Mouse (Mus musculus) hindbrain, embryonic 11.5 days (tissue): ENCODE results near the gene Gjd2. TPM values are rescaled to one million over a fixed set of nuclear protein-coding genes. Genes with fewer than 3 reads are reported as not detected.
A peak's percentile ranks its signal among the peaks of the same experiment; 100 is the strongest.

Experiments
- ATAC-seq: fragments of 200-750 bp; cut with Nextera tagmentation; 2 replicates; pipeline ENCODE4 v1.8.0; 2017; ENCODE audit warnings: mild to moderate bottlenecking, moderate TSS enrichment, moderate library complexity; ENCODE audit not compliant: low FRiP score
- DNase-seq: peaks from one replicate; pipeline ENCODE4 v3.0.0-alpha.2; 2015; ENCODE audit warnings: low spot score
- H3K27ac ChIP-seq: fragments of 300-500 bp; sonication (generic); 2 replicates; pipeline ENCODE4 v1.5.1; 2014; ENCODE audit warnings: mild to moderate bottlenecking, low read depth, low read length
- H3K27me3 ChIP-seq: fragments of 300-500 bp; sonication (generic); 2 replicates; pipeline ENCODE4 v1.6.1; 2014; ENCODE audit warnings: mild to moderate bottlenecking, low read length, moderate library complexity, mixed read lengths; ENCODE audit not compliant: control insufficient read depth, insufficient read depth
- H3K36me3 ChIP-seq: fragments of 300-500 bp; sonication (generic); 2 replicates; pipeline ENCODE4 v1.6.1; 2014; ENCODE audit warnings: mild to moderate bottlenecking, low read length, moderate library complexity, mixed read lengths; ENCODE audit not compliant: control insufficient read depth, insufficient read depth
- H3K4me1 ChIP-seq: fragments of 300-500 bp; sonication (generic); replicated peaks from 2 replicates; pipeline ENCODE4 v1.6.1; 2014; ENCODE audit warnings: low read length, mixed read lengths; ENCODE audit not compliant: control insufficient read depth, insufficient read depth
- H3K4me2 ChIP-seq: fragments of 300-500 bp; sonication (generic); replicated peaks from 2 replicates; pipeline ENCODE4 v1.6.1; 2014; ENCODE audit warnings: mild to moderate bottlenecking, low read depth, low read length
- H3K4me3 ChIP-seq: fragments of 300-500 bp; sonication (generic); 2 replicates; pipeline ENCODE4 v1.5.1; 2014; ENCODE audit warnings: low read depth, low read length
- H3K9ac ChIP-seq: fragments of 300-500 bp; sonication (generic); 2 replicates; pipeline ENCODE4 v1.6.1; 2014; ENCODE audit warnings: low read depth, low read length
- H3K9me3 ChIP-seq: fragments of 300-500 bp; sonication (generic); 2 replicates; pipeline ENCODE4 v1.6.1; 2016; ENCODE audit warnings: low read length; ENCODE audit not compliant: control insufficient read depth
- WGBS: fragments of 180-500 bp; shearing (Covaris S2); extraction: QIAGEN DNeasy Blood & Tissue Kit; methylation state at CpG from one replicate; pipeline ENCODE4 v1.1.7; 2014; 5-methylcytosine and 5-hydroxymethylcytosine counted together
- polyA plus RNA-seq: library from polyadenylated mRNA; unstranded; fragments of >200 nt; fragmentation: Nextera tagmentation; extraction: Ambion mirVana; gene quantifications from 2 replicates; pipeline ENCODE4 v1.2.1, GENCODE M21; 2014

The Gjd2 gene
- polyA plus RNA-seq, 1 experiment from 2014 or later, result 0.59 TPM

DNA sequence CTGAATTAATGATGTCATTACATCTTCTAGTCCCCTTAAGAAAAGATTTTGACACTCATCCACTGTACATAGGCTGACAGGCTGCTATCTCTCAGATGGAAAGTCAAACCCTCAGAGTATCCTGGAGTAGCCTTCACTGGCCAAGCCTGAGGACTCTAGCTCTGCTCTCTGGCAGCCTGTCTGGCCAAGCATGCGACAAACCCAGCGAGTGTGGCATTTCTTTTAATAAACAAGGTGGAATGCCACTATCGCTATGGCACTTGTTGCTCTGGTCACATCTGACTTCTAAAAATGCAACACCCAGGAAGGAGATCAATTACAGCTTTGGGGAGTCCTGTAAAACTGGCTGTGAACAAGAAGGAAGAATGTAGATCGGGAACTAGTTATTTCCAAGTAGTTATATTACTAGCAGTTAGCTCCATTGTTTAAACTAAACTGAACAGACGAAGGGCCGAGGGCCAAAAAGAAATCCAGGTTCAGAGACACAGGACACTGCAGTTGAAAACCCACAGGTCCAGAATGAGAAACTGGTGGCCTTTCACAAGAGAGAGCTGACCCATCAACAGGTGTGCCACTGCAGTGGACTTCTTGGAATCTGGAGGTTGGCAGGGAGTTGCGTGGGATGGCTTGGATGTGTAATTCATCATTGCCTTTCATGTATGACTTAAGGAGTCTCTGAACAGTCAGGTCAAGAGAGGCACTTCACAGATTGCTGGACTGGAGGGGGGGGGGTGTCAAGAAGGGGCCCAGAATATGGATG, 37.9 kb upstream of the Gjd2 start:
- Histone ChIP-seq H3K4me1 (no peaks in the 10 kb centered on the region), H3K9me3 (no peaks in the 10 kb centered on the region), H3K27ac (no peak overlapping the region), H3K9ac (no peak overlapping the region), H3K27me3 (no peaks in the 10 kb centered on the region), H3K36me3 (no peaks in the 10 kb centered on the region), H3K4me3 (no peak overlapping the region), H3K4me2 (no peak overlapping the region)
- DNase-seq (no peak), ATAC-seq (no peak)
- WGBS, result 94% methylated on average over 7 of the region's 7 CpGs

DNA sequence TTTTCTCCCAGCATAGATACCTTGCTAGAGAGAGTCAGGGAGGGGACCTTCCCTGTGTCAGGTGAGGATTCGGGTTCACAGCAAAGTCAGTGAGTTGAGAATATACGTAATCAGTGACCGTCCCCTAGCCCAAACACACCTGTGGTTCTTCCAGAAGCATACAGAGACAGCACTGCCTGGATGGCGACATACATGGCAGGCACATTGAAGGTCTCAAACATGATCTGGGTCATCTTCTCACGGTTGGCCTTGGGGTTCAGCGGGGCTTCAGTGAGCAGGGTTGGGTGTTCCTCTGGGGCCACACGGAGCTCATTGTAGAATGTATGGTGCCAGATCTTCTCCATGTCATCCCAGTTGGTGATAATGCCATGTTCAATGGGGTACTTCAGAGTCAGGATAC, 36.7 kb upstream of the Gjd2 start:
- no peaks in the 10 kb centered on the region for H3K27me3 ChIP-seq
- WGBS, result 91% methylated on average over 7 of the region's 7 CpGs
- H3K4me3 ChIP-seq, result no peak overlapping the region
- H3K4me1 ChIP-seq, result no peaks in the 10 kb centered on the region
- DNase-seq (no peak), ATAC-seq (no peak)
- H3K36me3 ChIP-seq, result no peaks in the 10 kb centered on the region
- no peak overlapping the region for H3K4me2 ChIP-seq
- H3K9ac ChIP-seq, result no peak overlapping the region
- no peaks in the 10 kb centered on the region for H3K9me3 ChIP-seq
- no peak overlapping the region for H3K27ac ChIP-seq

DNA sequence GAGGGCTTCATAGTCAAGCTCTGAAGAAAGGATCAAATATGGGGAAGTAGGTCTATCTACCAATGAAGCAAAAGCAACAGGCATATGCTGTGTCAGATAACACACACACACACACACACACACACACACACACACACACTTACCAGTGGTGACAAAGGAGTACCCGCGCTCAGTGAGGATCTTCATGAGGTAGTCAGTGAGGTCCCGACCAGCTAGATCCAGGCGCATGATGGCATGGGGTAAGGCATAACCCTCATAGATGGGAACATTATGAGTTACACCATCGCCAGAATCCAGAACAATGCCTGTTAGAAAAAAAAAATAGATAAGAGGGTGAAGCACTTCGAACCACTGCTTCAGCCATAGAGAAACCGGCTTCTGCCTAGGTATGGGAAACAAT, 36.0 kb upstream of the Gjd2 start:
- no peak overlapping the region for H3K4me3 ChIP-seq
- no peaks in the 10 kb centered on the region for H3K36me3 ChIP-seq
- H3K9ac ChIP-seq, result no peak overlapping the region
- H3K4me2 ChIP-seq, result no peak overlapping the region
- no peaks in the 10 kb centered on the region for H3K27me3 ChIP-seq
- no peak for ATAC-seq
- no peaks in the 10 kb centered on the region for H3K9me3 ChIP-seq
- no peaks in the 10 kb centered on the region for H3K4me1 ChIP-seq
- DNase-seq, result no peak
- H3K27ac ChIP-seq, result no peak overlapping the region
- 90% methylated on average over 7 of the region's 7 CpGs for WGBS

GRCm38 (mm10) chr2:114047960-114048611, 34.7 kb upstream of the Gjd2 start:
- H3K27me3 ChIP-seq, result no peaks in the 10 kb centered on the region
- DNase-seq (no peak), ATAC-seq (no peak)
- no peak overlapping the region for H3K9ac ChIP-seq
- H3K27ac ChIP-seq, result no peak overlapping the region
- H3K4me1 ChIP-seq, result no peaks in the 10 kb centered on the region
- no peaks in the 10 kb centered on the region for H3K9me3 ChIP-seq
- 92% methylated on average over 5 of the region's 5 CpGs for WGBS
- no peaks in the 10 kb centered on the region for H3K36me3 ChIP-seq
- no peak overlapping the region for H3K4me2 ChIP-seq
- H3K4me3 ChIP-seq, result no peak overlapping the region

GRCm38 (mm10) chr2:114046151-114046664, 32.8 kb upstream of the Gjd2 start:
- Histone ChIP-seq H3K9ac (no peak overlapping the region), H3K9me3 (no peaks in the 10 kb centered on the region), H3K4me1 (no peaks in the 10 kb centered on the region), H3K4me2 (no peak overlapping the region), H3K4me3 (no peak overlapping the region), H3K27me3 (no peaks in the 10 kb centered on the region), H3K36me3 (no peaks in the 10 kb centered on the region), H3K27ac (no peak overlapping the region)
- DNase-seq (no peak), ATAC-seq (no peak)
- 93% methylated on average over 5 of the region's 5 CpGs for WGBS

DNA sequence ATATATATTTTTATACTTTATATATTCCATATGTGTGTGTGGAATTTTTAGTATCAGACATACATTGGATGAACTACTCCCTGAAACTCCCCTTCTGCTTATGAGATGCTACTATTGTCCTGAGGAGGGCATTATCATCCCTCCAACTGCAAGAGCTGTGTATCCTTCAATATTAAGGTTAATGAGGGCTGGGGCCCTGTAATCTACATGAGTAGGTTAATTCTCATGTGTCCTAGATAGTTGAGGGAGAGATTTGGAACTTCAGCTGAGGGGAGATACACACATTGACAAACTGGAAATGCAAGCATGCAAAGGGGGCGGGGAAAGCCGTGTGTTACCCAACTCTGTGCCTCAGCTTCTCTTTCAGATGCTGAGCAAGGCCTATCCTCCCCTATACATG, 24.5 kb upstream of the Gjd2 start:
- Histone ChIP-seq H3K36me3 (no peaks in the 10 kb centered on the region), H3K27ac (no peak overlapping the region), H3K4me3 (no peak overlapping the region), H3K9ac (no peak overlapping the region), H3K4me2 (no peak overlapping the region), H3K9me3 (no peaks in the 10 kb centered on the region), H3K4me1 (no peaks in the 10 kb centered on the region), H3K27me3 (no peaks in the 10 kb centered on the region)
- ATAC-seq (no peak), DNase-seq (no peak)
- 79% methylated on average over 2 of the region's 2 CpGs for WGBS

DNA sequence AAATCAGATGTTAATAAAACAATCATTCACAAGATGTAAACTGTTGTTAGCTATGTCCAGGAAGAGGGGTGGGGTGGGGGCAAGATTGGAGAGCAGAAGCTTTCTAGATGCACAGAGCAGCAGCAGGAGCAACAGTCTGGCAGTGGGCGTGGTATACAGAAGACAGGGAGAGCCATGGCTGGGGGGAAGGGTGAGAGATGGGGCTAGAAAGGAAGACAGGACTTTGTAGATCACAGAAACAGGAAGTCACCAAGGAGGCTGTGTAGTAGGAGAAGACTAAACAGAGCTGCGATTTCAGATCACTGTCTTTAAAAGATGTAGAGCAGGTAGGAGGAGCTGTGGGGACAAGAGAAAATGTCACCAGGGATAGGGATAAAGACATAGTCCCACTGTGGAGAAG, 18.8 kb upstream of the Gjd2 start:
- ATAC-seq (no peak), DNase-seq (no peak)
- H3K4me3 ChIP-seq, result no peak overlapping the region
- H3K27ac ChIP-seq, result no peak overlapping the region
- WGBS, result 46% methylated on average over 2 of the region's 2 CpGs
- H3K4me2 ChIP-seq, result no peak overlapping the region
- H3K9me3 ChIP-seq, result no peaks in the 10 kb centered on the region
- no peaks in the 10 kb centered on the region for H3K4me1 ChIP-seq
- no peak overlapping the region for H3K9ac ChIP-seq
- no peaks in the 10 kb centered on the region for H3K36me3 ChIP-seq
- H3K27me3 ChIP-seq, result no peaks in the 10 kb centered on the region

DNA sequence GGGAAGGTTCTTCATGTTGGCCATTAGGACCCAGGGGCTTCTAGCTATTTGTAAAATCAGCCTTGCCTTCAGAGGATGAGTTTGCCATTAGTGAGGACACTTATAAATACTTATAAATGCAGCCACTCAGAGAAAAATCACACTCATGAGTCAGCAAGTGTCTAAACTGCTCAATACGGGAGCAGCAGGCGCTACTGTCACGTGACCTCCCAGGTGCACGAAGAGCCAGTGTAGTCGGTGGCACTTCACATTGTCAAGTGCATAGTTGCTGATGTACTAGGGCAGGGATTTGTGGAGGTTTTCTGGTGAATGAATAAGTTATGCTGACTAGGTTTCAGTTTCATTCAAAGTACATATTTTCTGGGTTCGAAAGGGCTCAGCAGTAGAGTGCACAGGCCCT, 10.0 kb upstream of the Gjd2 start:
- no peak overlapping the region for H3K4me2 ChIP-seq
- H3K9ac ChIP-seq, result no peak overlapping the region
- no peak overlapping the region for H3K27ac ChIP-seq
- WGBS, result 94% methylated on average over 6 of the region's 6 CpGs
- no peak for DNase-seq
- H3K4me1 ChIP-seq, result no peaks in the 10 kb centered on the region
- no peak overlapping the region for H3K4me3 ChIP-seq
- no peaks in the 10 kb centered on the region for H3K9me3 ChIP-seq
- H3K36me3 ChIP-seq, result no peaks in the 10 kb centered on the region
- H3K27me3 ChIP-seq, result no peaks in the 10 kb centered on the region
- no peak for ATAC-seq

GRCm38 (mm10) chr2:114020210-114020563, 6.8 kb upstream of the Gjd2 start:
- Histone ChIP-seq H3K4me2 (no peak overlapping the region), H3K9me3 (no peaks in the 10 kb centered on the region), H3K4me1 (no peaks in the 10 kb centered on the region), H3K27me3 (no peaks in the 10 kb centered on the region), H3K9ac (no peak overlapping the region), H3K36me3 (no peaks in the 10 kb centered on the region), H3K4me3 (no peak overlapping the region), H3K27ac (no peak overlapping the region)
- ATAC-seq (peak; percentile 58), DNase-seq (no peak)
